Mouse (Mus musculus) brain, embryonic 14.5 days (tissue): ENCODE data around the gene Cyth4. TPM values are rescaled to one million over a fixed set of nuclear protein-coding genes. Genes with fewer than 3 reads are reported as not detected.

ENCODE experiments used
- DNase-seq: peaks from one replicate; pipeline ENCODE4 v3.0.0-alpha.2; 2011; ENCODE audit warnings: low read depth
- CTCF ChIP-seq: fragments of 200-500 bp; IDR thresholded peaks from 2 replicates; pipeline ENCODE4 v1.5.1; 2012; ENCODE audit warnings: inconsistent platforms, mild to moderate bottlenecking, moderate library complexity, borderline replicate concordance; ENCODE audit not compliant: insufficient read depth, insufficient read length; ENCODE audit errors: extremely low read depth
- POLR2A ChIP-seq: fragments of 200-500 bp; IDR thresholded peaks from 2 replicates; pipeline ENCODE4 v1.6.1; 2012; ENCODE audit warnings: mild to moderate bottlenecking, inconsistent platforms, borderline replicate concordance; ENCODE audit not compliant: poor library complexity, insufficient read depth, insufficient read length, severe bottlenecking; ENCODE audit errors: extremely low read depth
- polyA plus RNA-seq: library from polyadenylated mRNA; depleted of rRNA; stranded (reverse); fragments of >200 nt; gene quantifications from 2 replicates; pipeline ENCODE4 v1.2.3, GENCODE M21; 2012; rRNA removed

Gene Cyth4
- polyA plus RNA-seq, 1 experiment, result 4.8 TPM

- peak; percentile 96 for DNase-seq
- TF ChIP-seq CTCF, result no peak
- no peak for TF ChIP-seq POLR2A
Measured at GRCm38 (mm10) chr15:78634095-78634737, 37.4 kb downstream of the Cyth4 start.

DNA sequence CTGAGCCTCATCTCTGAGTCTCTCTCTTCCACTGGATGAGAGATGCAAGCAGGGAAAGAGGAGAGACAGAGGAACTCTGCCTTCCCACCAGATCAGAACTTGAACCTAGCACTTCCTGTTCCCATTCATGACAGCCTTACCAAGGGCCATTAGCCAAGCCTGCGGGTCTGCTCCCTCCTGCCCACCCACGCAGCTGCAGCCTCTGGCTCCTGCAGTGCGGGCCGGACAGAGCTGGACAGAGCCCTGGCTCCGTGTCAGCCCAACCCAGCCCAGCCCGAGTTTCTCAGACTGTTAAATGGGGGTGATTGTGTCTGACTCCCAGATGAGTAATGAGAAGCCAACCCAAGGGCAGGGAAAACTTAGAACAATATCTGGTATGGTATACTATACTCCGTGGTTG is 38.4 kb downstream of the Cyth4 start:
- TF ChIP-seq POLR2A, result no peak
- no peak for TF ChIP-seq CTCF
- no peak for DNase-seq

GRCm38 (mm10) chr15:78643633-78644032 is 46.8 kb downstream of the Cyth4 start:
- TF ChIP-seq CTCF (no peak), POLR2A (no peak)
- peak; percentile 39 for DNase-seq

GRCm38 (mm10) chr15:78644606-78645005 is 47.8 kb downstream of the Cyth4 start:
- no peak for TF ChIP-seq POLR2A
- no peak for TF ChIP-seq CTCF
- DNase-seq, result no peak

DNA sequence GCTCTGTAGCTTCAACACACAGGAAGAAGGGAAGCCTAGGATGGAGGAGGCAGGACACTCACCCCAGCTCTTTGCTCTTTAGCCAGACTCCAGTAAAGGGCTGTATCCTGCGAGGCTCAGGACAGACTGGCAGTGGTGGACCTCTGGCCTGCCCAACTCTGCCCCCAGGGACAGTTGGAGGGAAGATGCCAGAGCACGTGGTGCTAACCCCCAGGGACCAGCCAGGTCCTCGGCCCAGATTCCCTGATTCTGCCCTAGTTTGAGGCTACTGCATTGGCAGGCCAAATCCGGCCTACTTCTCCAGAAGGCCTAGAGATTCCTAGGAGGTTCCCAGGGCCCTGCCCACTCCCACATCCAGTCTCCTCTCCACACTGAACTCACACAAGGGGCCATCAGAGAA is 50.9 kb downstream of the Cyth4 start:
- DNase-seq, result no peak
- TF ChIP-seq POLR2A (no peak), CTCF (no peak)

- DNase-seq, result peak; percentile 81
Measured at GRCm38 (mm10) chr15:78651169-78651568, 54.3 kb downstream of the Cyth4 start.

DNA sequence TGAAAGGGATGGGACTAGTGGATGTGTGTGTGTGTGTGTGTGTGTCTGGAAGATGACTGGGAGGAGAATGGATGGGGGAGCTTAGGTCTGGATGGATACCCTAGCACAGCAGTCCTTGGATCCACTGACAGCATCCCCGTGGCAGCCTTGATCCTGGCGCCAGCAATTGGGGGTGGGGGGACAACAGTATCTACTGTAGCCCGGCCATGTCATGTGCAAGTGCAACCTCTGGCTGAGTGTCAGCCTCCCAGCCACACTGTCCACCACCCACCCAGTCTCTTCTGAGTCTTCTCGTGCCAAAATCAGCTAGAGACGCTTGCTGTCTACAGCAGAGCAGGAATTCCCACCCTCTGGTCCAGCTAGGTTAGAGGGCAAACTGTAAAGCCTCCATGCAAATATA is 67.4 kb downstream of the Cyth4 start:
- no peak for DNase-seq

More at GRCm38 (mm10) chr15:78651169-78651568, 54.3 kb downstream of the Cyth4 start:
- TF ChIP-seq POLR2A (no peak), CTCF (no peak)

GRCm38 (mm10) chr15:78669221-78669871 is 72.5 kb downstream of the Cyth4 start:
- no peak for TF ChIP-seq CTCF
- TF ChIP-seq POLR2A, result no peak

More for the DNA sequence above, 67.4 kb downstream of the Cyth4 start:
- TF ChIP-seq CTCF, result no peak
- TF ChIP-seq POLR2A, result no peak

GRCm38 (mm10) chr15:78670341-78670740 is 73.5 kb downstream of the Cyth4 start:
- no peak for TF ChIP-seq CTCF
- peak; percentile 64 for DNase-seq

More at GRCm38 (mm10) chr15:78669221-78669871, 72.5 kb downstream of the Cyth4 start:
- peak; percentile 63 for DNase-seq

Other genes with a start within 250 kb of the Cyth4 start
- not detected in 2 replicates for gene Tex33, start 201.1 kb upstream of the Cyth4 start, polyA plus RNA-seq
- gene Tst, start 191.1 kb upstream of the Cyth4 start, polyA plus RNA-seq, result 12.4 and 16.2 TPM in 2 replicates
- 83.4 and 130 TPM in 2 replicates for gene Mpst, start 190.6 kb upstream of the Cyth4 start, polyA plus RNA-seq
- 259 and 385 TPM in 2 replicates for gene Kctd17, start 168.5 kb upstream of the Cyth4 start, polyA plus RNA-seq
- 0.14 and 0.22 TPM in 2 replicates for gene Tmprss6, start 128.4 kb upstream of the Cyth4 start, polyA plus RNA-seq
- 0.03 and 0.12 TPM in 2 replicates for gene Il2rb, start 101.8 kb upstream of the Cyth4 start, polyA plus RNA-seq
- 13.5 and 16.3 TPM in 2 replicates for gene C1qtnf6, start 65.6 kb upstream of the Cyth4 start, polyA plus RNA-seq
- gene Sstr3, start 52.4 kb upstream of the Cyth4 start, polyA plus RNA-seq, result 1.5 TPM in 2 replicates
- 5.5 and 9.0 TPM in 2 replicates for gene Rac2, start 24.3 kb upstream of the Cyth4 start, polyA plus RNA-seq
- 13.2 and 22.5 TPM in 2 replicates for gene Elfn2, start 121.7 kb downstream of the Cyth4 start, polyA plus RNA-seq
- gene Mfng, start 176.4 kb downstream of the Cyth4 start, polyA plus RNA-seq, result 37.6 and 72.6 TPM in 2 replicates
- 5.1 and 5.5 TPM in 2 replicates for gene Card10, start 206.0 kb downstream of the Cyth4 start, polyA plus RNA-seq
- gene Cdc42ep1, start 245.6 kb downstream of the Cyth4 start, polyA plus RNA-seq, result 9.3 and 13.5 TPM in 2 replicates